Mouse (Mus musculus) cerebellum, adult 9-10 months (tissue): ENCODE data around the gene Dynlrb2.
A peak's percentile ranks its signal among the peaks of the same experiment; 100 is the strongest.

ENCODE experiments used
- DNase-seq: peaks from one replicate; pipeline ENCODE4 v3.0.0; 2022

The Dynlrb2 gene

DNA sequence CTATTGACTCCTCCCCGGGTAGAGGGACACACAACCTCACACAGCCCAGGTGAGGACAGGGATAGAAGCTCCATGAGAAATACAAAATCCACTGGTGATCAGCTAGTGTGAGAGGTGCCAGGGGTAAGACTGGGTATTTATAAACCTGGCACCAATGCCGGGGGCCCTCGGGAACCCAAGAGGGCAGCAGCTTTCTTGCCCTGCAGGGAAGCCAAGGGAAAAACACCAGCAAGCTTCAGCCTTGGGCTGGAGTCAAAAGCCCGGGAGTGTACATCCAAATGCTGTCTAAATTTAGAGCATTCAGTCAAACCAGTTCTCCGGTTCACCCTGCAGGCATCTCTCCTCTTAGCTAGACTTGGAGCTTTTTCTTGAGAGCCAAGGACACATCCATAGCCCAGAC, 38.1 kb downstream of the Dynlrb2 start:
- peak; percentile 93 for DNase-seq

DNA sequence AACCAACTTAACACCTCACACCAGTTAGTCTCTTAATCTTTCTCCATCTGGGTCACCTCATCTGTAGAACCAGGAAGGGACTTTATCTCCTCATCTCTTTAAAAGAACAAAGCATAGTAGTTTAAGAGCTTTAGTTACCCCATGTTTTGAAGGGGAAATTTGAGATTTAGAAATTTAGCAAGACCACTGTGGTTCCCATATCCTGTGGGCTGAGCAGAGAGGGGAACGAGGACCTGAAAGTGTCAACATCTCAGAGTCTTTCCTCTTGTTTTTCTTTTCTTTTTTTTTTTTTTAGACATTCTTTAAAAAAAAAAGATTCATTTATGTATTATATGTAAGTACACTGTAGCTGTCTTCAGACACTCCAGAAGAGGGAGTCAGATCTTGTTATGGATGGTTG, 38.6 kb downstream of the Dynlrb2 start:
- DNase-seq: no peak

DNA sequence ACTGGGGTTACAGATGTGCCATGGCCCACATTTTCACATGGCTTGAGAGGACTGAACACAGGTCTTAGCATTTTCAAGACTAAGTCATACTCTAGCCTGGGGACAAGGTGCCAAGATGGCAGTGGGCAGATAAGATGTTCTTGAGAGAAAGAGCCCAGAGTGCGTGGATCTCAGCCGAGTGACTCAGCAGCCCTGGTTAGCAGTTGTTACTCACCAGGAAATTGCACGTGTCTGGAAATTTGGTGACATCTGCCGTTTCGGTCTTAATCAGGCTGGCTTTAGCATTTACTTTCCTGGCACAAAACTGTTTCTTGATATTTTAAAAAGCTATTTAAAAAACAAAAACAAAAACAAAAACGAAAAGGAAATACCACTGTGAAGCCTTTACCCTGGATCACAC, 47.5 kb downstream of the Dynlrb2 start:
- no peak for DNase-seq

DNA sequence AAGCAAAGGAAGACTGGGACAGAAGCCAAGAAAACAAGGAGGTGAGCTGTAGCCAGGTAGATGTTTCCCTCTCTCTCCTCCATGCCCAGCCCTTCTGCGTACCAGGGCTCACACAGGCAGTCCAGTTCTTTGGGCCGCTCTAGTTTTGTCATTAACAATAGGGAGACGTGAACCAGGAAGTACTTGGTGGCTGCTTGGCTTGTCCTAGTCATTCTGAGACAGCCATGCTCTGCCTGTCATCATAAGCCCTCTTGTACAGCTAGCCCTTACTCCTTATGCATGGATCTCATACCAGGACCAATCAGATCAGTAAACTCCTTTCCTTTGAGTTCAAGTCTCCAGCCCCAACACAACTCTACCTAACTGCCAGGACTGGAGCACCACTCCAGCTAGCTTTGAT, 48.0 kb downstream of the Dynlrb2 start:
- DNase-seq: no peak
